Comparison of ENCODE assay signal across 23 mouse cellular contexts in the genomic region with DNA sequence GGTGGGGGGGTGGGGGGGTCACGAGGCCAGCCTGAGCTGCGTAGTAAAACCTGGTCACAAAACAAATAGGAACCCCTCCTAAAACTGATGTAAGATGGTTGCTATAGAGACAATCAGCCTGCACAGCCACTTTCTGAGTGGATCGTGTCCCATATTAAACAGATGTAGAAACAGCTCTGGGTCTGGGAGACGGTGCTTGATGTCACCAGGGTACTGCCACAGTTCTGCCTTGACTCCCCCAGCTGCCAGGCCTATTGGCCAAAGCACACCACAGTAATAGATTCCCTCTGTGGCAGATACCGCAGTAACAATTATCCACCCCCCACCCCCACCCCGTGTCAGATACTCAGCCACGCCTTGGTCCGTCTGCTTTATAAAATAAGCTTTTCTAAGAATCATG. TPM values are rescaled to one million over a fixed set of nuclear protein-coding genes. Genes with fewer than 3 reads are reported as not detected.
DNase-seq lines count a peak whose midpoint lies in the region; ATAC-seq lines count a peak whose summit lies in the region.
"Had no signal": no experiment of that assay in that cellular context is flagged by ENCODE, and none has a peak within 500 bp of the region (broad histone marks: within the 10 kb centered on the region; RNA-seq: fewer than 3 reads in every experiment).

No protein-coding gene starts in this region.

- no peak overlapping the region for H3K4me2 ChIP-seq in embryonic facial prominence, embryonic 14.5 days (ENCODE audit: low read depth, low read length)
- no peak overlapping the region for H3K4me2 ChIP-seq in limb, embryonic 12.5 days
- H3K4me2 ChIP-seq in embryonic facial prominence, embryonic 15.5 days (replicated peaks) = no peak overlapping the region
- no peak overlapping the region for H3K4me2 ChIP-seq in midbrain, embryonic 14.5 days (ENCODE audit: low read length)
- H3K4me2 ChIP-seq: forebrain, embryonic 12.5 days; heart, embryonic 11.5 days; heart, embryonic 15.5 days; hindbrain, embryonic 13.5 days had no signal

- H3K9me3 ChIP-seq in embryonic facial prominence, embryonic 14.5 days (ENCODE audit: control insufficient read depth, low read length) = no peaks in the 10 kb centered on the region
- H3K9me3 ChIP-seq in embryonic facial prominence, embryonic 10.5 days = no peaks in the 10 kb centered on the region
- no peaks in the 10 kb centered on the region for H3K9me3 ChIP-seq in limb, embryonic 12.5 days
- H3K9me3 ChIP-seq in limb, embryonic 10.5 days (replicated peaks) = no peaks in the 10 kb centered on the region
- H3K9me3 ChIP-seq in embryonic facial prominence, embryonic 15.5 days (replicated peaks) = no peaks in the 10 kb centered on the region
- H3K9me3 ChIP-seq in midbrain, embryonic 14.5 days (ENCODE audit: control insufficient read depth, low read length) = no peaks in the 10 kb centered on the region
- H3K9me3 ChIP-seq: forebrain, embryonic 12.5 days; heart, embryonic 15.5 days; hindbrain, embryonic 13.5 days had no signal

- no peaks in the 10 kb centered on the region for H3K27me3 ChIP-seq in embryonic facial prominence, embryonic 14.5 days (replicated peaks; ENCODE audit: control insufficient read depth, insufficient read depth, low read length)
- no peaks in the 10 kb centered on the region for H3K27me3 ChIP-seq in embryonic facial prominence, embryonic 10.5 days (replicated peaks; ENCODE audit: low read depth, poor library complexity, severe bottlenecking)
- H3K27me3 ChIP-seq in limb, embryonic 12.5 days = no peaks in the 10 kb centered on the region
- no peaks in the 10 kb centered on the region for H3K27me3 ChIP-seq in limb, embryonic 10.5 days (ENCODE audit: low read depth, poor library complexity, severe bottlenecking)
- H3K27me3 ChIP-seq in embryonic facial prominence, embryonic 15.5 days = no peaks in the 10 kb centered on the region
- no peaks in the 10 kb centered on the region for H3K27me3 ChIP-seq in midbrain, embryonic 14.5 days (ENCODE audit: control insufficient read depth, insufficient read depth, low read length)
- H3K27me3 ChIP-seq: forebrain, embryonic 12.5 days; heart, embryonic 15.5 days; hindbrain, embryonic 13.5 days; Patski had no signal

- 62% methylated on average over 8 of the region's 8 CpGs for WGBS in embryonic facial prominence, embryonic 14.5 days
- WGBS in embryonic facial prominence, embryonic 10.5 days = 89% methylated on average over 8 of the region's 8 CpGs
- WGBS in limb, embryonic 12.5 days = 73% methylated on average over 8 of the region's 8 CpGs
- 84% methylated on average over 8 of the region's 8 CpGs for WGBS in limb, embryonic 10.5 days
- WGBS in embryonic facial prominence, embryonic 15.5 days = 68% methylated on average over 8 of the region's 8 CpGs
- WGBS in midbrain, embryonic 14.5 days = 88% methylated on average over 8 of the region's 8 CpGs

- ATAC-seq in embryonic facial prominence, embryonic 14.5 days (ENCODE audit: low read depth) = no peak
- ATAC-seq in limb, embryonic 12.5 days (ENCODE audit: insufficient number of reproducible peaks, insufficient read depth, low FRiP score, low TSS enrichment, low read depth) = no peak
- no peak for ATAC-seq in embryonic facial prominence, embryonic 15.5 days (ENCODE audit: insufficient number of reproducible peaks, low FRiP score, low TSS enrichment, low read depth)
- no peak for ATAC-seq in midbrain, embryonic 14.5 days (ENCODE audit: low FRiP score, low TSS enrichment)
- ATAC-seq: activated CD4-positive, CD25-positive, alpha-beta regulatory T cell, adult 4 months; CD4-positive, CD25-positive, alpha-beta regulatory T cell, adult 4 months; forebrain, embryonic 16.5 days; hindbrain, postnatal 0 days; Patski had no signal

- no peak for DNase-seq in embryonic facial prominence, embryonic 14.5 days (ENCODE audit: low spot score)
- DNase-seq in embryonic facial prominence, embryonic 10.5 days (ENCODE audit: low spot score) = no peak
- DNase-seq in limb, embryonic 10.5 days (ENCODE audit: low spot score) = no peak
- DNase-seq in left cerebral cortex, postnatal 25 days (ENCODE audit: low spot score in 2 of 2) = no peak
- DNase-seq in midbrain, embryonic 14.5 days = no peak
- DNase-seq: adrenal gland, postnatal 36 days; B cell, adult 2 months; cerebellum, adult 2 months; cerebellum, postnatal 10 days; gastrocnemius, postnatal 10 days; heart, adult 18-20 months; heart, postnatal 14 days had no signal

- H3K4me1 ChIP-seq in embryonic facial prominence, embryonic 14.5 days (ENCODE audit: control insufficient read depth, insufficient read depth, low read length) = peaks cover 8% of the 10 kb centered on the region
- peaks cover 16% of the 10 kb centered on the region for H3K4me1 ChIP-seq in embryonic facial prominence, embryonic 10.5 days
- H3K4me1 ChIP-seq in limb, embryonic 12.5 days (replicated peaks) = peaks cover 39% of the 10 kb centered on the region
- H3K4me1 ChIP-seq in limb, embryonic 10.5 days = peaks cover 41% of the 10 kb centered on the region
- H3K4me1 ChIP-seq in embryonic facial prominence, embryonic 15.5 days = peaks cover 35% of the 10 kb centered on the region
- H3K4me1 ChIP-seq in midbrain, embryonic 14.5 days (ENCODE audit: control insufficient read depth, insufficient read depth, low read length) = peaks cover 11% of the 10 kb centered on the region

- peak overlapping the region; percentile 3; the same call in 1 of the 2 replicates for H3K27ac ChIP-seq in embryonic facial prominence, embryonic 14.5 days (replicated peaks; ENCODE audit: low read depth, low read length)
- H3K27ac ChIP-seq in embryonic facial prominence, embryonic 10.5 days (replicated peaks) = no peak overlapping the region
- H3K27ac ChIP-seq in limb, embryonic 12.5 days = peak overlapping the region; percentile 18; the same call in 1 of the 2 replicates
- H3K27ac ChIP-seq in limb, embryonic 10.5 days = no peak overlapping the region
- peak overlapping the region; percentile 58 for H3K27ac ChIP-seq in embryonic facial prominence, embryonic 15.5 days (replicated peaks)
- H3K27ac ChIP-seq in midbrain, embryonic 14.5 days (replicated peaks; ENCODE audit: low read depth, low read length) = no peak overlapping the region
- H3K27ac ChIP-seq: forebrain, embryonic 12.5 days; heart, embryonic 15.5 days; hindbrain, embryonic 13.5 days; hindbrain, postnatal 0 days had no signal

- intact Hi-C loops in left cerebral cortex, postnatal 25 days (cut with DNase I) = no loop called here

- peak overlapping the region; percentile 14; the same call in 1 of the 2 replicates for H3K9ac ChIP-seq in embryonic facial prominence, embryonic 14.5 days (ENCODE audit: low read depth, low read length)
- H3K9ac ChIP-seq in limb, embryonic 12.5 days (replicated peaks) = no peak overlapping the region
- no peak overlapping the region for H3K9ac ChIP-seq in embryonic facial prominence, embryonic 15.5 days
- no peak overlapping the region for H3K9ac ChIP-seq in midbrain, embryonic 14.5 days (replicated peaks; ENCODE audit: low read length)
- H3K9ac ChIP-seq: forebrain, embryonic 12.5 days; heart, embryonic 15.5 days; hindbrain, embryonic 13.5 days had no signal

- peaks cover 45% of the 10 kb centered on the region for H3K36me3 ChIP-seq in embryonic facial prominence, embryonic 14.5 days (ENCODE audit: control insufficient read depth, insufficient read depth, low read length)
- peaks cover 82% of the 10 kb centered on the region for H3K36me3 ChIP-seq in embryonic facial prominence, embryonic 10.5 days (replicated peaks)
- peaks cover 49% of the 10 kb centered on the region for H3K36me3 ChIP-seq in limb, embryonic 12.5 days
- H3K36me3 ChIP-seq in limb, embryonic 10.5 days = peaks cover 81% of the 10 kb centered on the region
- peaks cover 45% of the 10 kb centered on the region for H3K36me3 ChIP-seq in embryonic facial prominence, embryonic 15.5 days
- peaks cover 52% of the 10 kb centered on the region for H3K36me3 ChIP-seq in midbrain, embryonic 14.5 days (ENCODE audit: control insufficient read depth, insufficient read depth, low read length)

- H3K4me3 ChIP-seq in embryonic facial prominence, embryonic 14.5 days (ENCODE audit: low read depth, low read length) = no peak overlapping the region
- H3K4me3 ChIP-seq in embryonic facial prominence, embryonic 10.5 days = no peak overlapping the region
- H3K4me3 ChIP-seq in limb, embryonic 12.5 days (replicated peaks) = no peak overlapping the region
- no peak overlapping the region for H3K4me3 ChIP-seq in limb, embryonic 10.5 days
- no peak overlapping the region for H3K4me3 ChIP-seq in embryonic facial prominence, embryonic 15.5 days (replicated peaks)
- H3K4me3 ChIP-seq in midbrain, embryonic 14.5 days (replicated peaks; ENCODE audit: low read depth, low read length) = no peak overlapping the region
- H3K4me3 ChIP-seq: forebrain, embryonic 12.5 days; heart, embryonic 15.5 days; hindbrain, embryonic 13.5 days had no signal

RNA-seq across cellular contexts. Expression of a gene that starts 6.6 kb away (rescaled TPM):
- 135 and 142 TPM in 2 replicates for polyA plus RNA-seq in embryonic facial prominence, embryonic 14.5 days (2014; fragmentation: Nextera tagmentation; extraction: Ambion mirVana)
- polyA plus RNA-seq in embryonic facial prominence, embryonic 10.5 days (2016; fragmentation: Nextera tagmentation; extraction: Ambion mirVana) = 219 and 224 TPM in 2 replicates
- 205 and 213 TPM in 2 replicates for polyA plus RNA-seq in limb, embryonic 12.5 days (2016; fragmentation: Nextera tagmentation; extraction: Ambion mirVana)
- 236 and 271 TPM in 2 replicates for polyA plus RNA-seq in limb, embryonic 10.5 days (2016; fragmentation: Nextera tagmentation; extraction: Ambion mirVana)
- polyA plus RNA-seq in embryonic facial prominence, embryonic 15.5 days (2015; fragmentation: Nextera tagmentation; extraction: Ambion mirVana) = 196 and 203 TPM in 2 replicates
- 10 to 100 TPM; 24.8 to 26.5 TPM for total RNA-seq in left cerebral cortex, postnatal 25 days (2021)
- polyA plus RNA-seq in midbrain, embryonic 14.5 days (2014; fragmentation: Nextera tagmentation; extraction: Ambion mirVana) = 54.5 and 63.3 TPM in 2 replicates

RNA-seq across cellular contexts. Expression of a gene that starts 36.2 kb away (rescaled TPM):
- polyA plus RNA-seq in embryonic facial prominence, embryonic 14.5 days (2014; fragmentation: Nextera tagmentation; extraction: Ambion mirVana) = 20.0 and 27.1 TPM in 2 replicates
- 11.4 and 12.1 TPM in 2 replicates for polyA plus RNA-seq in embryonic facial prominence, embryonic 10.5 days (2016; fragmentation: Nextera tagmentation; extraction: Ambion mirVana)
- polyA plus RNA-seq in limb, embryonic 12.5 days (2016; fragmentation: Nextera tagmentation; extraction: Ambion mirVana) = 22.4 and 26.0 TPM in 2 replicates
- polyA plus RNA-seq in limb, embryonic 10.5 days (2016; fragmentation: Nextera tagmentation; extraction: Ambion mirVana) = 9.8 and 15.4 TPM in 2 replicates
- polyA plus RNA-seq in embryonic facial prominence, embryonic 15.5 days (2015; fragmentation: Nextera tagmentation; extraction: Ambion mirVana) = 29.4 and 32.1 TPM in 2 replicates
- 10 to 100 TPM; 48.8 to 51.4 TPM for total RNA-seq in left cerebral cortex, postnatal 25 days (2021)
- polyA plus RNA-seq in midbrain, embryonic 14.5 days (2014; fragmentation: Nextera tagmentation; extraction: Ambion mirVana) = 18.0 and 19.6 TPM in 2 replicates

RNA-seq across cellular contexts. Expression of a gene that starts 59.7 kb away (rescaled TPM):
- polyA plus RNA-seq in embryonic facial prominence, embryonic 14.5 days (2014; fragmentation: Nextera tagmentation; extraction: Ambion mirVana) = 9.7 and 11.3 TPM in 2 replicates
- 7.9 and 8.4 TPM in 2 replicates for polyA plus RNA-seq in embryonic facial prominence, embryonic 10.5 days (2016; fragmentation: Nextera tagmentation; extraction: Ambion mirVana)
- polyA plus RNA-seq in limb, embryonic 12.5 days (2016; fragmentation: Nextera tagmentation; extraction: Ambion mirVana) = 10.8 and 11.9 TPM in 2 replicates
- polyA plus RNA-seq in limb, embryonic 10.5 days (2016; fragmentation: Nextera tagmentation; extraction: Ambion mirVana) = 8.0 and 9.1 TPM in 2 replicates
- 10.7 and 11.0 TPM in 2 replicates for polyA plus RNA-seq in embryonic facial prominence, embryonic 15.5 days (2015; fragmentation: Nextera tagmentation; extraction: Ambion mirVana)
- 10 to 100 TPM; 58.7 TPM for total RNA-seq in left cerebral cortex, postnatal 25 days (2021)
- 33.8 and 35.3 TPM in 2 replicates for polyA plus RNA-seq in midbrain, embryonic 14.5 days (2014; fragmentation: Nextera tagmentation; extraction: Ambion mirVana)

Comparison
In these comparisons a context has a peak if more than half of its experiments do, and no peak if none do; other contexts are left out.
1. H3K27ac ChIP-seq: peak in embryonic facial prominence, embryonic 14.5 days (single experiment), limb, embryonic 12.5 days (single experiment) and embryonic facial prominence, embryonic 15.5 days (single experiment); none in embryonic facial prominence, embryonic 10.5 days (single experiment), limb, embryonic 10.5 days (single experiment) and midbrain, embryonic 14.5 days (single experiment).